In the genomic region with DNA sequence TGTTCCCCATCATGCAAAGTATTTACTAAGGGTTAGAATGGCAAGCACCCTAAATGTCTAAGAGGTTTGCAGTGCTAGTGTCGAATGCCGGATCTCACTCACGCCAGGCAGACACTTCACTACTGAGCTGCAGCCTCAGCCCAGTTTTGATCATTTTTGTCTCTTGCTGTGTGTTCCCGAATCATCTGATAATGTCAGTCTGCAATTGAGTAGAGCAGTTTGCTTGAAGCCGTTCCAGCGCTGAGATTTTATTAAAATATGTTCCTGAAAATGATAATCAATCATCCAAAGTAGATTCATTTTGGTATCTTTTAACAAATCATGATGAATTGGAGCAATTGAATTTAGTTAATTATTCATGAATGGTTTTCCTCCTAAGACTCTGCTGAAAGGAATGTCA, we compare ENCODE assay signal across 30 mouse cellular contexts. TPM values are rescaled to one million over a fixed set of nuclear protein-coding genes. Genes with fewer than 3 reads are reported as not detected.
"Had no signal": no experiment of that assay in that cellular context is flagged by ENCODE, and none has a peak within 500 bp of the region (broad histone marks: within the 10 kb centered on the region; RNA-seq: fewer than 3 reads in every experiment).

No protein-coding gene starts in this region.

- ATAC-seq: forebrain, embryonic 13.5 days; forebrain, embryonic 14.5 days; forebrain, embryonic 15.5 days; forebrain, embryonic 16.5 days had no signal

- H3K4me3 ChIP-seq: embryonic facial prominence, embryonic 10.5 days; embryonic facial prominence, embryonic 12.5 days; embryonic facial prominence, embryonic 13.5 days; embryonic facial prominence, embryonic 15.5 days; erythroblast, embryonic 14.5 days; forebrain, embryonic 10.5 days; forebrain, embryonic 12.5 days; forebrain, embryonic 13.5 days; forebrain, embryonic 15.5 days; gastrocnemius, adult 2 months; heart, adult 2 months had no signal

- H3K9me3 ChIP-seq: embryonic facial prominence, embryonic 10.5 days; embryonic facial prominence, embryonic 12.5 days; embryonic facial prominence, embryonic 13.5 days; embryonic facial prominence, embryonic 15.5 days; forebrain, embryonic 10.5 days; forebrain, embryonic 12.5 days; forebrain, embryonic 13.5 days; forebrain, embryonic 15.5 days had no signal

- H3K9ac ChIP-seq: embryonic facial prominence, embryonic 12.5 days; embryonic facial prominence, embryonic 13.5 days; embryonic facial prominence, embryonic 15.5 days; forebrain, embryonic 12.5 days; forebrain, embryonic 13.5 days; forebrain, embryonic 15.5 days had no signal

- H3K27me3 ChIP-seq: embryonic facial prominence, embryonic 12.5 days; embryonic facial prominence, embryonic 13.5 days; embryonic facial prominence, embryonic 15.5 days; forebrain, embryonic 12.5 days; forebrain, embryonic 13.5 days; forebrain, embryonic 15.5 days had no signal

- H3K4me2 ChIP-seq: embryonic facial prominence, embryonic 12.5 days; embryonic facial prominence, embryonic 13.5 days; embryonic facial prominence, embryonic 15.5 days; forebrain, embryonic 12.5 days; forebrain, embryonic 13.5 days; forebrain, embryonic 15.5 days had no signal

- H3K4me1 ChIP-seq: embryonic facial prominence, embryonic 10.5 days; embryonic facial prominence, embryonic 12.5 days; embryonic facial prominence, embryonic 13.5 days; embryonic facial prominence, embryonic 15.5 days; forebrain, embryonic 10.5 days; forebrain, embryonic 12.5 days; forebrain, embryonic 13.5 days had no signal

- H3K27ac ChIP-seq: embryonic facial prominence, embryonic 10.5 days; embryonic facial prominence, embryonic 12.5 days; embryonic facial prominence, embryonic 13.5 days; embryonic facial prominence, embryonic 15.5 days; forebrain, embryonic 10.5 days; forebrain, embryonic 12.5 days; forebrain, embryonic 13.5 days; forebrain, embryonic 15.5 days; gastrocnemius, adult 2 months; heart, adult 2 months had no signal

- DNase-seq: cerebellum, adult 2 months; cerebellum, adult 8-10 months; cerebellum, adult 9-10 months; cerebellum, adult 9-11 months; cerebellum, postnatal 10 days; cerebellum, postnatal 14 days; cerebellum, postnatal 25 days; cerebellum, postnatal 36 days; embryo, embryonic 11 days; gastrocnemius, adult 2 months; gastrocnemius, postnatal 10 days; gastrocnemius, postnatal 14 days; gastrocnemius, postnatal 25 days; gastrocnemius, postnatal 36 days; heart, adult 18-20 months; heart, adult 2 months had no signal

RNA-seq across cellular contexts. Expression of a gene that starts 52.7 kb away (rescaled TPM):
- polyA plus RNA-seq: erythroblast, embryonic 14.5 days had no signal

RNA-seq across cellular contexts. Expression of a gene that starts 54.8 kb away (rescaled TPM):
- total RNA-seq: gastrocnemius, adult 18-20 months; gastrocnemius, adult 2 months; gastrocnemius, postnatal 14 days; gastrocnemius, postnatal 25 days; gastrocnemius, postnatal 36 days had no signal
- polyA plus RNA-seq: embryonic facial prominence, embryonic 11.5 days; embryonic facial prominence, embryonic 12.5 days; erythroblast, embryonic 14.5 days; forebrain, embryonic 10.5 days; forebrain, embryonic 11.5 days; forebrain, embryonic 12.5 days; forebrain, embryonic 13.5 days; heart, adult 2 months had no signal
